Mouse (Mus musculus) thymus, postnatal 14 days (tissue): ENCODE measurements around the gene Bpifa5.

ENCODE experiments used
- DNase-seq: peaks from one replicate; pipeline ENCODE4 v3.0.0; 2021

Gene Bpifa5

GRCm38 (mm10) chr2:154209112-154209511 lies 46.7 kb downstream of the Bpifa5 start:
- no peak for DNase-seq

GRCm38 (mm10) chr2:154211121-154211520 lies 48.7 kb downstream of the Bpifa5 start:
- DNase-seq: no peak

GRCm38 (mm10) chr2:154211881-154212280 lies 49.5 kb downstream of the Bpifa5 start:
- no peak for DNase-seq

GRCm38 (mm10) chr2:154215191-154215590 lies 52.8 kb downstream of the Bpifa5 start:
- peak; percentile 70 for DNase-seq
